Mouse (Mus musculus): ENCODE data around the gene Med17. TPM values are rescaled to one million over a fixed set of nuclear protein-coding genes. Genes with fewer than 3 reads are reported as not detected.

Gene Med17
- polyA plus RNA-seq, 1 experiment from 2014 or later: 38.0 TPM

DNA sequence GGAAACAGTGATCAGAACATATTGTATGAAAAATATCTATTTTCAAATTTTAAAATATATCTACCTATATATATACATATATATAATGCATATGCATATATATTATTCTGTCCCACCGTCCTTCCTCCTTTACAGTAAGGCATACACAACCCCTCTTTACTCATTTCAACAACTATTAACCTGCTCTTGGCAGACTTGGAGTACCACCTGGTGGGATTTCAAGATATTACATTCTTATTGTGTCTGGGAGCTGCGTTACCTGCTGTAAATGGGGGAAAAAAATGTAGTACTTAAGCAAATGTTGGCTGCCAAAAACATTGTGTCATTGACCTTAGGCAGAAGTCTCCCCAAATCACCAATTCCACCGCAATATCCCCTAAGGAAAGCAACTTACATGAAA, 67.9 kb downstream of the Med17 start:
- no peaks in the 10 kb centered on the region for H3K36me3 ChIP-seq (ENCODE audit: insufficient read depth)
- H3K27ac ChIP-seq (ENCODE audit: low read depth): no peak overlapping the region
- H3K9me3 ChIP-seq (ENCODE audit: low read depth, low read length): no peaks in the 10 kb centered on the region
- 70% methylated on average over 3 of the region's 3 CpGs for WGBS
- H3K9ac ChIP-seq: no peak overlapping the region
- TF ChIP-seq CTCF (IDR thresholded peaks at IDR 0.05; ENCODE audit: low read depth): peak; percentile 17; the same call in 1 of the 2 replicates
- no peaks in the 10 kb centered on the region for H3K4me1 ChIP-seq (ENCODE audit: insufficient read depth)
- DNase-seq (peak; percentile 3), ATAC-seq (ENCODE audit: insufficient read depth) (no peak)
- no peaks in the 10 kb centered on the region for H3K27me3 ChIP-seq (ENCODE audit: insufficient read depth, low read length)
- no peak overlapping the region for H3K4me3 ChIP-seq (ENCODE audit: low read depth, low read length)
- no peak overlapping the region for H3K4me2 ChIP-seq

Small RNAs within 50 kb of the gene (microRNA-seq; reads per million reads assigned to microRNA genes)
- gene Gm49349 (ENCODE audit: borderline number of aligned reads) (not detected), gene mmu-mir-7650 (ENCODE audit: borderline number of aligned reads) (not detected)

Other genes with a start within 250 kb of the Med17 start
- gene Panx1, start 234.5 kb downstream of the Med17 start, polyA plus RNA-seq (2014; fragmentation: Nextera tagmentation; extraction: Ambion mirVana): 48.8 and 52.6 TPM in 2 replicates
- not detected in 2 replicates for gene Hephl1, start 167.8 kb downstream of the Med17 start, polyA plus RNA-seq (2014; fragmentation: Nextera tagmentation; extraction: Ambion mirVana)
- 1.3 and 1.6 TPM in 2 replicates for gene Vstm5, start 40.9 kb downstream of the Med17 start, polyA plus RNA-seq (2014; fragmentation: Nextera tagmentation; extraction: Ambion mirVana)
- 81.3 and 82.1 TPM in 2 replicates for gene Taf1d, start 26.3 kb upstream of the Med17 start, polyA plus RNA-seq (2014; fragmentation: Nextera tagmentation; extraction: Ambion mirVana)
- 8.2 and 8.6 TPM in 2 replicates for gene 4931406C07Rik, start 26.5 kb upstream of the Med17 start, polyA plus RNA-seq (2014; fragmentation: Nextera tagmentation; extraction: Ambion mirVana)
- 23.9 and 26.2 TPM in 2 replicates for gene Cep295, start 77.9 kb upstream of the Med17 start, polyA plus RNA-seq (2014; fragmentation: Nextera tagmentation; extraction: Ambion mirVana)
- gene Smco4, start 213.5 kb upstream of the Med17 start, polyA plus RNA-seq (2014; fragmentation: Nextera tagmentation; extraction: Ambion mirVana): 3.9 and 5.3 TPM in 2 replicates

All from lung, embryonic 14.5 days (tissue).